Mouse (Mus musculus) midbrain, postnatal 0 days (tissue): ENCODE measurements around the gene Dlgap1. TPM values are rescaled to one million over a fixed set of nuclear protein-coding genes. Genes with fewer than 3 reads are reported as not detected.

ENCODE experiments used
- ATAC-seq: fragments of 200-750 bp; cut with Nextera tagmentation; 2 replicates; pipeline ENCODE4 v1.8.0; 2017; ENCODE audit warnings: moderate number of reproducible peaks, mild to moderate bottlenecking, moderate TSS enrichment, moderate library complexity; ENCODE audit not compliant: low FRiP score
- DNase-seq: peaks from one replicate; pipeline ENCODE4 v3.0.0-alpha.2; 2015; ENCODE audit warnings: low spot score
- H3K27ac ChIP-seq: fragments of 300-500 bp; sonication (generic); 2 replicates; pipeline ENCODE4 v1.5.1; 2014; ENCODE audit warnings: low read depth, mild to moderate bottlenecking, low read length, mixed read lengths
- H3K27me3 ChIP-seq: fragments of 300-500 bp; sonication (generic); 2 replicates; pipeline ENCODE4 v1.6.1; 2014; ENCODE audit warnings: low read length, control low read depth, mixed read lengths; ENCODE audit not compliant: insufficient read depth
- H3K36me3 ChIP-seq: fragments of 300-500 bp; sonication (generic); 2 replicates; pipeline ENCODE4 v1.6.1; 2014; ENCODE audit warnings: low read length, control low read depth, mixed read lengths; ENCODE audit not compliant: insufficient read depth
- H3K4me1 ChIP-seq: fragments of 300-500 bp; sonication (generic); 2 replicates; pipeline ENCODE4 v1.6.1; 2014; ENCODE audit warnings: mild to moderate bottlenecking, control low read depth, antibody characterized with exemption, low read length, mixed read lengths; ENCODE audit not compliant: insufficient read depth
- H3K4me2 ChIP-seq: fragments of 300-500 bp; sonication (generic); 2 replicates; pipeline ENCODE4 v1.6.1; 2014; ENCODE audit warnings: low read depth, mild to moderate bottlenecking, low read length, mixed read lengths; ENCODE audit not compliant: poor library complexity, severe bottlenecking
- H3K4me3 ChIP-seq: fragments of 300-500 bp; sonication (generic); 2 replicates; pipeline ENCODE4 v1.5.1; 2014; ENCODE audit warnings: low read depth, mild to moderate bottlenecking, low read length, moderate library complexity
- H3K9ac ChIP-seq: fragments of 300-500 bp; sonication (generic); replicated peaks from 2 replicates; pipeline ENCODE4 v1.6.1; 2014; ENCODE audit warnings: mild to moderate bottlenecking, low read length, moderate library complexity, mixed read lengths; ENCODE audit not compliant: poor library complexity, severe bottlenecking
- H3K9me3 ChIP-seq: fragments of 300-500 bp; sonication (generic); 2 replicates; pipeline ENCODE4 v1.6.1; 2016; ENCODE audit warnings: low read length, control low read depth
- CTCF ChIP-seq: IDR thresholded peaks from 2 replicates; pipeline ENCODE4 v1.5.1; 2016; ENCODE audit warnings: antibody characterized with exemption, mild to moderate bottlenecking
- WGBS: fragments of 180-500 bp; shearing (Covaris S2); extraction: QIAGEN DNeasy Blood & Tissue Kit; methylation state at CpG from one replicate; pipeline ENCODE4 v1.1.7; 2014; 5-methylcytosine and 5-hydroxymethylcytosine counted together
- microRNA counts: library from miRNA; unstranded; fragments of <30 nt; microRNA quantifications from one replicate; lab custom pipeline; 2015
- microRNA-seq: library from miRNA; unstranded; fragments of <30 nt; microRNA quantifications from one replicate; pipeline ENCODE4, GENCODE M21; 2016; ENCODE audit warnings: borderline number of aligned reads
- polyA plus RNA-seq: library from polyadenylated mRNA; unstranded; fragments of >200 nt; fragmentation: Nextera tagmentation; extraction: Ambion mirVana; gene quantifications from 2 replicates; pipeline ENCODE4 v1.2.1, GENCODE M21; 2015
- total RNA-seq: library from RNA; depleted of rRNA; stranded (reverse); fragments of >200 nt; gene quantifications from 2 replicates; pipeline ENCODE4 v1.2.3, GENCODE M21; 2014

Dlgap1 gene
- total and polyA plus RNA-seq, 2 experiments from 2014 or later, result 34.9 to 84.8 TPM

GRCm38 (mm10) chr17:70868577-70869229, 899.8 kb downstream of the Dlgap1 start:
- H3K4me3 ChIP-seq, result no peak overlapping the region
- no peak for TF ChIP-seq CTCF
- H3K4me2 ChIP-seq, result no peak overlapping the region
- ATAC-seq, result no peak
- WGBS, result 96% methylated on average over 5 of the region's 5 CpGs
- no peak overlapping the region for H3K27ac ChIP-seq
- no peak for DNase-seq
- no peak overlapping the region for H3K9ac ChIP-seq
- no peaks in the 10 kb centered on the region for H3K4me1 ChIP-seq
- no peaks in the 10 kb centered on the region for H3K9me3 ChIP-seq
- H3K36me3 ChIP-seq, result no peaks in the 10 kb centered on the region
- H3K27me3 ChIP-seq, result no peaks in the 10 kb centered on the region

GRCm38 (mm10) chr17:70870581-70870980, 901.7 kb downstream of the Dlgap1 start:
- no peak for TF ChIP-seq CTCF

More at GRCm38 (mm10) chr17:70870581-70870980, 901.7 kb downstream of the Dlgap1 start:
- ATAC-seq (no peak), DNase-seq (no peak)
- 95% methylated on average over 4 of the region's 4 CpGs for WGBS
- Histone ChIP-seq H3K36me3 (no peaks in the 10 kb centered on the region), H3K27ac (no peak overlapping the region), H3K9me3 (no peaks in the 10 kb centered on the region), H3K27me3 (no peaks in the 10 kb centered on the region), H3K4me2 (no peak overlapping the region), H3K4me3 (no peak overlapping the region), H3K4me1 (no peaks in the 10 kb centered on the region), H3K9ac (no peak overlapping the region)

MicroRNAs encoded within 50 kb of the gene (microRNA counts, 519-probe panel; counts per million panel counts)
- microRNA mmu-miR-1195 (lab: Ali Mortazavi, UCI), result 528 counts per million, percentile 58 among the panel's probes with 10 or more counts

Small RNAs within 50 kb of the gene (microRNA-seq; reads per million reads assigned to microRNA genes)
- not detected for gene Mir1195
